Mouse (Mus musculus): ENCODE data around the gene Ankrd44.

Gene Ankrd44

DNA sequence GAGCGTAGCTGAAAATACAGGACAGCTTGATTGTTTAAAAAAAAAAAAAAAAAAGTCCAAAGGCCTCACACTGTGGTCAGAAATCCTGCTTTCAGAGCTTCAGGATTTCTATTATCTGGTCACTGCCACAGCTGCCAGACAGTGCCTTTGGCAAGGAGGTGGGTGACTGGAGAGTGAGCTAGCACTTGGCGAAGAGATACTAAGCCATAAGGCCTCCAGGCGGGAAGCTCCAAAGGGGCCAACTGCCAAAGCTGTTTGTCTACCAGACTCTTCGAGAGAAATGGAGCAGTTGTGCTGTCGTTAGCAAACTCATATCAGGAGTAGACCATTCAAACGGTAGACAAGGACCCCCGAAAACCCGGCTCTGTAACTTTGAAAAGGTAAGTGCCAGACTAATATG lies 3.5 kb downstream of the Ankrd44 start:
- DNase-seq (ENCODE audit: low spot score in 2 of 2) = peak in 1 of 2 experiments; percentile 4

DNA sequence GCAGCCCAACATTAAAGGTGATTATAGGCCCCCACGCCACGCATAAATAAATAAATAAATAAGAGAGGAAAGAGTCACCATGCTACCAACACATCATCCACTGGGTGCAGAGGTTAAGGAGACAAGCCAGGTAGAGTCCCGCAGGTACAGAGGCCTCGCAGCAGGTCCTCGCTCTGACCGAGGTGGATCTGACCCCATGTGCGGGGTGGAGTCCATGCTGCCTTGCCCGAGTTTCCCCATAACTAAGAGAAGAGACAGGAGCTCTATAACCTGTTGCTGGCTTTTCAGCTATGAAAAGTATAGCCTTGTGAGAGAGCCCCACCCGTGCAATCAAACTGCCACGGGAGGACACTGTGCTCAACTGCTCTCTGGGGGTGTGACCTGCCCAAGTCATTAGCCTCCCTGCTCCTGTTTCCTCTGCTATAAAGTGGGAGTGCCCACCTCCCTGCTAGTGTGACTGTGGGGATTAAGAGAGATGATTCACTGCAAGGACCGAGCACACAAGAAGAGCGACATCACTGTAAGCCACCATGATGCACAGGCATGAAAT lies 4.1 kb downstream of the Ankrd44 start:
- DNase-seq (ENCODE audit: low spot score in 2 of 2) = peak in 1 of 2 experiments; percentile 3

DNA sequence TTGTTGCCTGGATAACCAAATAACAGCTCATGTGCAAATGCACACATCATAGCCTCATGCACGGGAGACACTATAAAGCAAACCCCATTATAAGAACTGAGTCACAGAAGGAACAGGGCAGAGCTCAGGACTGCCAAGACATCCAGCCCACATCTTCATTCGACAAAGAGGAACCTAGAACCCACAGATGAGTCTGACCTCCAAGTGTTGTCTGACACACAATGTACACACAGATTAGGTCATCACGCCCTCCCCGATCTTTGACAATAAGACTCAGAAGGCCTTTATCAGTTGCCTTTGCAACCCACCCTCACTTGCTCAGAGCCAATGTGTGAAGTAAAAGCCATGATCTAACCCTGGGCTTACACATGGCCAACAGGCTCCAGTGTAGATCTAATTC lies 6.1 kb downstream of the Ankrd44 start:
- DNase-seq (ENCODE audit: low spot score in 2 of 2) = peak in 1 of 2 experiments; percentile 2

DNA sequence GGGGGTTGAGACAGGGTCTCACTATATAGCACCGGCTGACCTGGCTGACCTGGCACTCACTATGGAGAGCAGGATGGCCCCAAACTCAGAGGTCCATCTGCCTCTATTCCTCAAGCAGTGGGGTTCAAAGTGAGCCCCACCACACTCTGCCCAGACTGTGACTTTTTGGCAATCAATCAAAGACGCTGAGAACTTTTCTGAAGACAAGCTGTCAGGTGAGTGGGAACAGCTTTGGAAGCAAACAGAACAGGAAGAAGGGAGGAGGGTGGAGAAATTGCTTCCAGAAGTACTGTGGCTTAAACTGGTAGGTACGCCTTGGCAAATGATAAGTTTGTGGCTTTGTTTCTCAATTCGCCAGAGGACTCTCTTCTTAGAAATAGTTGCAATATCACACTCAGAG lies 9.7 kb downstream of the Ankrd44 start:
- no peak for DNase-seq (ENCODE audit: low spot score in 2 of 2)

DNA sequence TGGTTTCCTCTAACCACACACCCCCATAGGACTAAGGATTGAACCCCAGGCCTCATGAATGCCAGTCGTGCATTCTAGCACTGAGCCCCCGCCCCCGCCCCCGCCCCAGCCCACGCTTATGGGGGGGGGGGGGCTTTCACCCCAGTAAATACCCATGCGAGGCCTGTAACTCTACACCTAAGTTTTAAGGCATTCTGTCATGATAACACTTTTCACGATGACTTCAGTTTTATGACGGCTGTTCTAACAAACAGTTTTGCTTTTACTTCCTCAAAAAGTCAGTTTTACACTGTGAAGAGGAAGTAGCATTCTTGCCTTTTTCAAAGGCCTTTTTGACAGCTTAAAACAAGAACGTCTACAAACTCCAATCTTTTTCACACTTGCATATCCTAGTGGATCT lies 11.8 kb downstream of the Ankrd44 start:
- peak in 1 of 2 experiments; percentile 6 for DNase-seq (ENCODE audit: low spot score in 2 of 2)

DNA sequence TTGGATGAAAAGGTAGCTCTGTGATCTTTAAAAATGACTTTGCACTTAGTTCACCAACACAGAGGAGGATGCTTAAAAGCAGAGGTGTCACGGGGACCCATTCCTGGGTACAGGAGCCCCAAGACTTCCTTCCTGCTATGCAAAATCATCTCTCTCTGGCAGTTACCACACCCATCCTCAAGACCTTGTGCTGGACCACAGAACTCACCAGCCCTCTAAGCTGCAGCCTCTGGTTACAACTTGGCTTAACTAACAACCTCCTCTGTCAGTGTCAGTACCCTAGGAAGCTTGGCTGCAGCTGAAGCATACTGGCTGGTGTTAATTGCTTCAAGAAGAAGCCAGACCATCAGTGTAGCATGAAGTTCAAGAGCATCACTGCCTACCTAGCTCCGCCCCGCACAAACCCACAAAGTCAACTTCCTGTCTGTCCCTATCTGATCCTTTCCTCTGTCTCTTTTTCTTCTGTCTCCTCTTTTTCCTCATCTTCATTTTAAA lies 12.8 kb downstream of the Ankrd44 start:
- DNase-seq (ENCODE audit: low spot score in 2 of 2) = peak; percentile 63 to 65

DNA sequence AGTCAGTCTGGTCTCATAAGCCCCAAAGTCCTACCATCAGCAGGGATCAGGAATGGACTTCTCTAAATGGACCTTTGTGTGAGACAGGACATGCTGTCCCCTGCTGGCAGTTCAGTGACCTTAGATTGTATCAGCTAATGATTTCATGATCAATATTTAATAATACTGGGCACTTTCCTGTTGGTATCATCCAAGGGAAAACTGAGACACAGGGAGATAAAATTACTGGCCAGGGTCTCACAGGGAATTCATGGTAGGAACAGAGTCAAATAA lies 13.2 kb downstream of the Ankrd44 start:
- DNase-seq (ENCODE audit: low spot score in 2 of 2) = no peak

DNA sequence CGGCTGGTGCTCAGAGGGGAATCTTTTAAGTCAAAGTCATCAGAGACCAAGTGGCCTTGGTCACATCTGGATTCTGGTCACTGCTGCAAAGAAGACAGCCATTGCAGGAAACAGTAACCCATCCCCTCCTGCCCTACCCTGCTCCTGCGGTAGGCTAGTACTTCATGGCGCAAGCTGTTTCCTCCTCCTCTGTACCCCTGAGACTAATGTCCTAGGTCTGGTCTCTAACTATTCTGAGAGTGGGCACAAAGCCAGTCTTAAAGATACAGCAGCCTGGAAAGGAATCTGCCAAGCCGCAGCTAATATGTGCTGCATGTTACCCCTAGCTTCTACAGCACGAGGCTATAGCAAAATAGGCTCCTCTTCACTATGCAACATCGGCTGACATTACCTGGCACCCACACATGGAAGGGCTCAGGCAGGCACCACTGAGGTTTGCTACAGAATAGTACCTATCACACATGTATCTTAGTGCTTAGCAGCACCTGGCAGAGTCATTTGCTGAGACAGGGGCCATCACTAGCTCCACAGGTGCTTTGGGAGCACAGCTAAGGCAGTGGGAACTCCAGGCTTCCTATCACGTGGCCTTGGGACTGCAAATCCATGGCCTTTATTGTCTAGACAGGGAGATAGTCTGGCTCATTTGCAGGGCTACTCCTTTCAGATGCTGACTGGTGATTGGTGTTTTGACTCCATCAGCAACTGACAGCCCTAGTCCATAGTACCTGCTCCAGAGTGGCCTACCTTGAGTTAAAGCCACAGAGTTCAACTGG lies 13.7 kb downstream of the Ankrd44 start:
- DNase-seq (ENCODE audit: low spot score in 2 of 2) = no peak

DNA sequence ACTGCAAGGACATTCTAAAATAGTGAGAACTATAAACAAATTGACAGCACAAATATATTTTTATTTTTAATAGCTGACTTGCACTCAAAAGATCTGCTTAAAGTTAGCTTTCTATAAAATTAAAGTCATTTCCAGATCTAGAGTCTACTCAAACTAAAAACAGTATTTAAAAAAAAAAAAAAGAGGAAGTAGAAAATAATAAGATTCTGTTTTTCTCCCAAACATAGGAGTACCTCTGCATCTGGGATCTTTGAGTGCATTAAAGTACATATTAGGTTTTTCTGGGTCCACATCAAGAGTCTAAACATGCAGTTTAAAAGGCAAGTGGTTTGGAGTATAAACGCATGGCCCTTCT lies 15.0 kb downstream of the Ankrd44 start:
- DNase-seq (ENCODE audit: low spot score in 2 of 2) = no peak

DNA sequence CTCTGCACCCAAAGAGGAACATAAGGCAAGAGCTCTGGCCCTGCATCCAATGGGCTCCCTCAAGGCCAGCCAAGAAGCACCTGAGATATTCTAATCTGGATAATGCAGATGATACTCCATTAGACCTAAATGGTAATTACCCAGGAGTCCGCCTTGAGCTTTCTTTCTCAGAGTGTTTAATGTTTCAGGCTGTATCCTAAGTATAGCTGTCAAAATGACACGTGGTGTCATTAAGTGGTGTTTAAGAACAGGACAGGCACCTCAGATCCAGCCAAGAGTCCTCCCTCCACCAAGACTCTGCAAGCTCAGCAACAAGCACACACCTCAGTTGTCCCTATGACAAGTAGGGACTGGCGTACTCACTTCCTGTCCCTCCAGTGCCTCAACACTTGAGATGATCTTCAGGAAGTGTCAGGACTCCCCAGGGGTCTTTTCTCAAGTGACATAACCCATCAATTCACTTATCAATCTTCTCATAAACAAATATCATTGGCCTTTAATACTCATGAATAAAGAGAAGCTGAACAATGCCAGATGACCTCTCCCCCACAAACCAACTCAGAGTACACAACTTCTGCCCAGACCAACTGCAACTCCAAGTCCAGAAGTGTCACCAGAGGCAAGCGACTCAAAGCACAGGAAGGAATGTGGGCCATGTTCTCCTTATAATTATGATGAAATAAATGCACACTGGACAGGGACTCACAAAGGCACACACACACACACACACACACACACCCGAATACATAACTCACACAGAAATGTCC lies 15.5 kb downstream of the Ankrd44 start:
- DNase-seq (ENCODE audit: low spot score in 2 of 2) = peak in 1 of 2 experiments; percentile 4

DNA sequence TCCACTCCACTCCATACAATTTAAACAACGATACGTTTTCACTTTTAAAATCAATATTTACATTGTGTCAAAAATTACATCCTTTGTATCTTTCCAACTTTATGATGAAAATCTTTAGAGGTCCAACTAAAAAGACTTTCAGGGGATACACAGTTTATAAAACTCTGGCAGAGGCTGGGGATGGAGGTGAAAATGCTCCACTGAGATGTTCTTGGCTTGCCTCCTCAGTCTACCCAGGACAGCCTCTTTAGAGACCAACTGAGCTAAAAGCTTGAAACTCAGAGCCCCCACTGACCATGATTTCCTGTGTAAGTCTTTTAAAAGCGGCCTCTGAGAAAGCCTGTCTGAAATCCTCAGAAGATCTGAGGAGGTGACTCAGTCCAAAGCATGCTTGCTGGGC lies 17.4 kb downstream of the Ankrd44 start:
- DNase-seq (ENCODE audit: low spot score in 2 of 2) = peak in 1 of 2 experiments; percentile 4

DNA sequence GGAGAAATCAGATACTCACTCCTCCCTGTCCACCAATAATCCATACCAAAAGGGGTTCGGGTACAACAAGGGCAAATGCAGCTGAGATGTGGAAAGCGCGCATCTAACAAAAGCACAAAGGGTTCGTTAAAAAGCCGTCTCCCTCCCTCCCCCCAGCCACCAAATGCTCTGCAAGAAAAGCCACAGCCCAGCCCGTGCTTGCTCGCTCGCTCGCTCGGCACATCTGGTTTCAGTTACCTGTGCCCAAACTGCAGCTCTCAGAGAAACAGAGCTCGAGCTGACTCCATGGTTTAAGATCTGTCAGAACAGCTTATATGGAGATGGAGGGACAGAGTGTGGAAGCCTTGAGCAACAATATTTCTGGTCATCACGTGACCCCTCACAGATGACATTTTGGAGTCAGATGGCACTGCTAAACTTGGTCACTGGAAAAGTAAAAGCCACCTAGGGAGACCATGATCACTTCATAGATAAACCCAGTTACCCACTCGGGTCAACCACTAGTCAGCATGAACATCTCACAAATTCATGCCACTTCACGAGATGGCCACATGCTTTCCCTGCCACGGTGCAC lies 19.0 kb downstream of the Ankrd44 start:
- peak; percentile 75 to 76 for DNase-seq (ENCODE audit: low spot score in 2 of 2)

DNA sequence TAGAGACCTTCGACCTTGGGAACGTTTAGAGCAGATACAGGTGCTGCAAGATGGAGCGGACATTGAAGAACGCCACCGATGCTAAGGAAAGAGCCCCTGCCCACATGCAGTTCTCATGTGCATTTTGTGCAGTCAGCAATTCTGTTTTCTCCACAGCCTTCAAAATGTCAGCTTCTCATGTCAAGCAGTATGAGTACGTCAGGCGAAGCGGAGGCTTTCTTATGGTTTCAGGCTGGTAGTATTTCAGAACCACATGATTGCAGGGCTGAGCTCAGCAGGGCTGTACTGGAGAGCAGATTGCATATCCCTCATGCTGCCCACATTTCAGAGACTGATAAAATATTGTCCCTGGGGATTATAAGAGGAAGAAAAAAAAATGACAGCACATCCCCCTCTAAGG lies 19.9 kb downstream of the Ankrd44 start:
- DNase-seq (ENCODE audit: low spot score in 2 of 2) = peak in 1 of 2 experiments; percentile 10

DNA sequence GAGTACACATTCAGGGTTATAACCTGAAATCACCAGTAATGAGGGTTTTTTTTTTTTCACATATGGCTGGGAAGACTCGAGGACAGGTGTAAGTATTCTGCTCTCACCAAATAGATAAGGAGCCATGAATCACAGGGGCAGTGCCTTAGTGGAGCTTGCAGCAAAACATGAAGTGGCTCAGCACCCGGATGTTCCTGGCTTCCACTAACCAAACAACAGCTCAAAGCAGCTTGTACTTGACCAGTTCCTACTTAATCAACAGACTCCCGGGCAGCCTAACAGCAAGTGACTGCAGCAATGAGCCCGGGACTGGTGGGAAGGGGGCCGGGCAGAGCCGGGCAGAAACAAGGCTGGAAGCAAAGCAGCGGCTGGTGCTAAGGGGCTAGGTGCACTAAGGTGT lies 20.6 kb downstream of the Ankrd44 start:
- DNase-seq (ENCODE audit: low spot score in 2 of 2) = peak in 1 of 2 experiments; percentile 3

DNA sequence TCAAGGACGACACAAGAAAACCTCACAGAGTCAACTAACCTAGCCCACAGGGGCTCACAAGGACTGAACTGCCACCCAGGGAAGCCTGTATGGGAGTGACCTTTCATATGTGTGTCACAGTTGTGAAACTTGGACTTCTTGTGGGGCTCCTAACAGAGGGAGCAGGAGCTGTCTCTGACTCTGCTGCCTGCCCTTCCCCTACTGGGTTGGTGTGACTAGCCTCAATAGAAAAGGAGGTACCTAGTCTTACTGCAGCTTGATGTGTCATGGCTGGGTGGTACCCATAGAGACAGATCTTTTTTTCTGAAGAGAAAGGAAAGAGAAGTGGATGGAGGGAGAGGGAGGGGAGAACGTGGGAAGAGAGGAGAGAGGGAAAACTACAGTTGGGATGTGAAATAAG lies 22.0 kb downstream of the Ankrd44 start:
- no peak for DNase-seq (ENCODE audit: low spot score in 2 of 2)

DNA sequence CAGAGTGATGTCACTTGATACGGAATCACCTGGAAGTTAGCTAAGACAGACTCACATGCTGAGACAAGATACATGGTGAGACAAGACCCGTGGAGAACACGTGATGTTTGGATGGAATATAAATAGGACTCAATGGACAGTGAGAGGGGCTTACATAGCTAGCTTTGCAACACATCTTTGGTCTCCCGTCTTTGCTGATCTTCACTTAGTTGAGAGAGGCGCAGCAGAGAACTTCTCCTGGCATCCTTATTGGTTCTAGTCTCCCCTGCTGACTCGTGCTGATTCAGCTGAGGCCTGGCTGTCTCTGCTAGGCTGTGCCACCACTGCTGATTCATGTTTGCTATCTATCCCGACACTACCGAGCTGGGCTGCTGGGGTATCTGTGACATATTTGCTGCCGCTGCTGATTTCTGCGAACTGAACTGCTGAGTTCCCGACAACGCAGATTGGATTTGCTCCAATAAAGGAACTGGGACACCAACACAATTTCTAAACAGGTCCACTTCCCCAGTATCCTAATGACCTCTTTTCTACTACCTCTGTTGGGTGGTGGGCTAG lies 23.4 kb downstream of the Ankrd44 start:
- no peak for DNase-seq (ENCODE audit: low spot score in 2 of 2)

DNA sequence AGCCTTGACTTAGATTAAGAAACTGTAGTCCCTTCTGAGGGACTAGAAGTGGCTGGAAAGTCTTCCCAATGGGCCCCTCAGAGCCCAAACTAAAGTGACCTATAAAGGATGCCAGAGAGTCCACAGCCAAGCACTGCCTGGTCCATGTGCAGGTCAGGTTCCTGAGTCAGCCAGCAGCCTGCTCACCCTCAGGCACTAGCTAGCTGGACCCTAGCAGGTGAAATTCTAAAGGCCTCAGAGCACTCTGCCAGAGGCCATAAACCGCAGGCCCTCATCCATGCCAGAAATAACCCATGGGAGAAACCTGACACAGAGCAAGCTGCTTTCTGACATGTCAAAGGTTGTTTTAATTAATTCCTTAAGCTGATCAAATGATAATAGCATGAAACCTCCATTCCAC lies 25.1 kb downstream of the Ankrd44 start:
- DNase-seq (ENCODE audit: low spot score in 2 of 2) = no peak

DNA sequence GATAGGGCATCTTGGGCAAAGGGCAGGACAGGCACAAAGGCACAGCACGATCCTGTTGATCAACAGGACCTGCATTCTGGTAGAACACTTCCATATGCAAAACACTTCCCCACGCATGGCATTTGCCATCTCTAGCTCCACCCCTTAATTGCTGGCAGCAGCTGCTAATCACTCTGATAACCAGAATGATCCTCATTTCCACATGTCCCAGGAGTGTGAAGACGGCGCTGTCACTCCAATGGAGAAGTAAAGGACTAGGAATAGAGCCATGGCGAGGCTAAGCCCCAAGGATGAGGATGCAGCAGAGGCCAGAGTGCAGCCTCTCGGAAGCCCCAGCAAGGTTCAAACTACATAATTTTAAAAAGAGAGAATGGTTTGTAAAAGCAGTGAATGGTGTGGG lies 26.9 kb downstream of the Ankrd44 start:
- no peak for DNase-seq (ENCODE audit: low spot score in 2 of 2)

DNA sequence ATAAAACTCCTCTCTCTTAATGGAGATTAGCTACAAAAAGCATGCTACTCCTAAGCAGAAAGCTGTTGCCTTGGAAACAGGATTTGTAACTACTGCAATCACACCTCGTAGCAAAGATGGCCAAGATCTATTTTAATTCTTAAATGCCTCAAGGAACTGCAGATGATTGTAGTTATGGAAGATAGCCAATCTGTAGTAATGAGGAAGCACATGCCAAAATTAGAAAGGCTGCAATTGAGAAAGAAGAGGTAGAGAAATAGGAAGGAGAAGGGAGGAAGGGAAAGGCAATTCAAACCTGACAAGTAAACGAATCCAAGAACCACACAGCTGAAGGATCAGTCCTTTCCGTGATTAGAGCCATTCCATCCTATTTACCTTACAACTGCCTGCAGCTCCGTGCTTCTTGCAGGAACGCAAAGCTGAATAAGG lies 27.5 kb downstream of the Ankrd44 start:
- no peak for DNase-seq (ENCODE audit: low spot score in 2 of 2)

DNA sequence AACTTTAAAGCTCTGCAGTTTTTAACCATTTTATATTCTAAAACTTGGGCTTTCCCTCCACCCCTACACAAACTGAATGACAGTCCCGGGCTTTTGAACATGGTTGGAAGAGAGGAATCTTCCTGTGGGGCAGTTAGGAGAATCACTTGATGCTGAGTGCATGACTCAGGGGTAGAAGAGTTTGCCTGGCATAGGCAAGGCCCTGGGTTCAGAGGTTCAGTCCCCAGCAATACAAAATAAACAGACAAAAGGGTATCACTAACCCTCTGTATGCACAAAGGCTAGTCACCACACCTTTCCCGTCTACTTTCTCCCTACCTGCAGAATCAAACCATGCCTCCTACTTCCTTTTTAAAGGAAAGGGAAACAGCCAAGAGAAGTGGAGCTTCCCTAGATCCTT lies 28.5 kb downstream of the Ankrd44 start:
- no peak for DNase-seq (ENCODE audit: low spot score in 2 of 2)

DNA sequence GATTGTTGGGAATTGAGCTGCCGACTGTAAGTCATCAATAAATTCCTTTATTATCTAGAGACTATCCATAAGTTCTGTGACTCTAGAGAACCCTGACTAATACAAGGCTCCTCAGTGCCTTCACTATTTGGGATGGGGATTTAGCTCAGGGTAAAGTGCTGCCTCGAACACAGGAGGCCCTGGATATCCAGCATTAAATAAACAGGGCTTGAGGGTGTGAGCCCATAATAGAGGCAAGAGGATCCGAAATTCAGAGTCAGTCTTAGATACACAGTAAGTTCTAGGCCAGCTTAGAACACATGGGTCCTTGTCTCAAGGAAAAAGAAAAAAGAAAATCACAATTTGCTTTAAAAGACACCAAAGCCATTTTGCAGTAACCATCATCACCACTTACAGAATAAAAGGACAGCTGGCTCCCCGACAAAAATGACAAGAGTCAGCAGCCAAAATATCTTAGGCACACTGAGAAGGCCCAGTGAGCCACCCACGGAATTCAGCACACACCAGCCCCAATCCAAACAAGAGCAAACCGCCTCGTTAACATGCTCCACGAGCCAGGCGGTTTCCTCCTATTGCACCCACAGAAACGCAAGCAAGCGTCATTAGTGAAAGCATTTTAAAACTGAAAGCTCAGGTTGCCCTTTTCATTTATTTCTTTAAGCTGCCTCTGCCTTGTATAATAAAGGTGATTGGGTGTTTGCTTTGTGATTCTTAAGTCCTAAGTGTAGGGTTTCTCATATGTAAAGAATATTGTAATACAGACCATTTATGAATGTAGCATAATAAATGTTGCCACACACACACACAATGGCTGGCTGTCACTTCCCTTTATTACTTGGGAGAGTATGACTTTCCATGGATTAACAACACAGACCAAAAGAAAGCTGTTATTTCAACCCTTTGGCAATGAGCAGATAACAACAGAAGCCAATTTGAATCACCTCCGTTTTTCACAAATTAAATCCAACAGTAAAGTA lies 29.8 kb downstream of the Ankrd44 start:
- DNase-seq (ENCODE audit: low spot score in 2 of 2) = peak in 1 of 2 experiments; percentile 17

Data from thymus, postnatal 10 days (tissue).